Mouse (Mus musculus) thymus, adult 2 months (tissue): ENCODE measurements around the gene Nt5dc1.
"Not testable (repeated sequence)": the region's sequence is repeated elsewhere in the genome, so short reads cannot be mapped to it uniquely, and the experiment has no call there.

Experiments
- CTCF ChIP-seq: fragments of 200-500 bp; IDR thresholded peaks from 2 replicates; pipeline ENCODE4 v1.5.1; 2012; ENCODE audit warnings: mild to moderate bottlenecking, control low read depth, low read length, moderate library complexity, borderline replicate concordance; ENCODE audit not compliant: control insufficient read depth, poor library complexity, insufficient read depth; ENCODE audit errors: extremely low read depth
- POLR2A ChIP-seq: fragments of 200-500 bp; IDR thresholded peaks from 2 replicates; pipeline ENCODE4 v1.6.1; 2012; ENCODE audit warnings: mild to moderate bottlenecking, low read length, control low read depth, moderate library complexity; ENCODE audit not compliant: control insufficient read depth, poor library complexity, insufficient read depth; ENCODE audit errors: extremely low read depth

GRCm38 (mm10) chr10:34434191-34434590, 15.8 kb upstream of the Nt5dc1 start:
- TF ChIP-seq POLR2A, CTCF: not testable (repeated sequence)
